Mouse (Mus musculus): Measurements from ENCODE around the gene Fgd2. TPM values are rescaled to one million over a fixed set of nuclear protein-coding genes. Genes with fewer than 3 reads are reported as not detected.
"Not testable (repeated sequence)": the region's sequence is repeated elsewhere in the genome, so short reads cannot be mapped to it uniquely, and the experiment has no call there.

Gene Fgd2
- total RNA-seq, 2 experiments from 2014 or later: 3.3 to 4.3 TPM

DNA sequence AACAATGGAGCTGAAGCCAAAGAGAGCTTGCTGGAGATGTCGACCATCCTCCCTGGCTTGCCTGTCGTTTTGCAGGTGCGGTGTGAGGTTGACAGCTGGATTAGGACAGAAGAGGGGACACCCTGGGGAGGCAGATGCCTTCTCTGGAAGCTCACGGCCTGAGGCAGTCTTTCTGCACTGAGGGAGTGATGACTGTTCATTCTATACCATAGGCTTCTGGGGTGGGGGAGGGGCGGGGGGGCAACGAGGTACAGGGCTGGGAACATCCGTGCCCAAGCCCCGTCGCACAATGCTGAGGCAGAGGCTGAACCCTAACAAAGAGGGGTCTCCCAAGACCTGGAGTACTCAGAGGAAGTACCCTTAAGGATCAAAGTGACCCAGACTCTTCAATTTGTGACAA, 3.8 kb upstream of the Fgd2 start:
- ATAC-seq (replicated peaks; ENCODE audit: low FRiP score, poor library complexity, severe bottlenecking): no peak

DNA sequence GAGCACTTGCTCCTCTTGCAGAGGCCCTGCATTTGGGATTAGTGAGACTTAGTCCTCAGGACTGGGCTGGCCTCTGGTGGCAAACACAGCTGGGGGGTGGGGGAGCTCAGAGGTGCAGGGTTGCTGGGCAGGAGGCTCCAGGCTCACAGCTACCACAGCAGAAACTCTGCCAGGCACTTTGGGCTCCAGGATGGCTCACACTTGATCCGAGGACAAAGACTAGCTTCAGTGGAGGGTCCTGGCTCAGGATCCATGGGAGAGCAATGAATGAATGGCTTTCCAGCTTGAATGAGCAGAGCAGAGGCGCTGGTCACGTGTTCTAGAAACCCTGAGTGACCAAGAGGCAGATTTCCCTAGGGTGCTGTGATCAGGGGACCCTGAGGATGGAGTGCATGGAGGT, 1.8 kb upstream of the Fgd2 start:
- ATAC-seq (replicated peaks; ENCODE audit: low FRiP score, poor library complexity, severe bottlenecking): no peak

GRCm38 (mm10) chr17:29361982-29362691, 1.4 kb downstream of the Fgd2 start:
- ATAC-seq (replicated peaks; ENCODE audit: low FRiP score, poor library complexity, severe bottlenecking): 0 out of 2 replicates have a peak, but pooled peaks have one; percentile 30

GRCm38 (mm10) chr17:29363109-29363508, 2.4 kb downstream of the Fgd2 start:
- ATAC-seq (replicated peaks; ENCODE audit: low FRiP score, poor library complexity, severe bottlenecking): no peak

GRCm38 (mm10) chr17:29365105-29365621, 4.4 kb downstream of the Fgd2 start:
- ATAC-seq (replicated peaks; ENCODE audit: low FRiP score, poor library complexity, severe bottlenecking): no peak

GRCm38 (mm10) chr17:29368726-29369125, 8.0 kb downstream of the Fgd2 start:
- ATAC-seq (replicated peaks; ENCODE audit: low FRiP score, poor library complexity, severe bottlenecking): no peak

DNA sequence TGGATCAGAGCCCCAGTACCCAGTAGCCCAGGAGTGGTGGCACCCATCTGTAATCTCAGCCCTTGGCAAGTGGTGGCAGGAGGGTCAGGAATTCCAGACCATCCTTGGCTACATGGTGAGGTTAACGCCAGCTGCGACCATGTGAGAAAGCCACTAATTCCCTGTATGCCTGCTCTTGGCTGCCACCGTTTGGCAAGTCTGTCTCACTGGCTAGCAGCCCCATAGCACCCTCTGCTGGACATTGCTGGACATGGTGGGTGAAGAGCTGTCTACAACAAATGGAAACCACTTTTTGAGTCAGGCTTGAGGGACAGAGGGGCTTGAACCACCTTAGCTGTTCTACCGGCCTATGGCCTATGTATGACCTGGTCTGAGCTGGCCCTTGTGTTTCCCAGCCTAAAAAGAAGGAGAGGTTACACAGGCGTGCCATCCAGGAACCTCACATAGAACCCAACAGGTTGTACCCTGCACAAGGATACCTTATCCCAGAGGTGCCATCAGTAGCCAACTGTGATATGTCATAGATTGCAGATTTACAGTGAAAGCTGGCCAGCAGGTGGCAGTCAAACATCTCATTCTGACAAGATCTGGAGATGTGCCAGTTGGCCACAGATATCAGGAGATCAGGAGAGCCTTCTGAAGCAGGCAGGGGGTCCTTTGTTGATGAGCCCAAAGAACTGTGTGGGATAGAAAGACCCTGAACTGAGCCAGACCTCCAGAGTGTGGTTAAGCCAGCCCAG, 10.4 kb downstream of the Fgd2 start:
- peak; percentile 81 for ATAC-seq (replicated peaks; ENCODE audit: low FRiP score, poor library complexity, severe bottlenecking)

DNA sequence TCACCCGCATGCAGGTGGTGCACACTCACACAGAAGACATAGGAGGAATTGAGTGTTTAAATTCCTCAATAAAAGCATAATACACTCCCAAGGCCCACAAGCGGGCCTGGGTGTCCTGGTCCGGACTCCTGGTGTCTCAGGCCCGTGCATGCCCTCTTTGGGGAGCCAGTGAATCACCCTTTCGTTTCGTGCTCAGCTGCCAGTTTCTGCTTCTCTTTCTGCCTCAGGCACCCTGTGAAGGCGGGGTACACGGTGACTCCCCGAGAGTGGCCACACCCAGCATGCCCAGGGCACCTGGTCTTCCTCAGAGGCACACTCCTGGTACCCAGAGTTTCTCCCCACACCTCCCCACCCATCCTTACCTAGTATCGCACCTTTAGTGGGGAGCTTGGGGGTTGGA, 15.2 kb downstream of the Fgd2 start:
- ATAC-seq (replicated peaks; ENCODE audit: low FRiP score, poor library complexity, severe bottlenecking): no peak

GRCm38 (mm10) chr17:29378056-29378455, 17.3 kb downstream of the Fgd2 start:
- ATAC-seq (replicated peaks; ENCODE audit: low FRiP score, poor library complexity, severe bottlenecking): no peak

GRCm38 (mm10) chr17:29380241-29380640, 19.5 kb downstream of the Fgd2 start:
- ATAC-seq (replicated peaks; ENCODE audit: low FRiP score, poor library complexity, severe bottlenecking): no peak

GRCm38 (mm10) chr17:29381472-29381871, 20.8 kb downstream of the Fgd2 start:
- ATAC-seq (replicated peaks; ENCODE audit: low FRiP score, poor library complexity, severe bottlenecking): peak; percentile 87

- no peak for ATAC-seq (replicated peaks; ENCODE audit: low FRiP score, poor library complexity, severe bottlenecking)
Observed at GRCm38 (mm10) chr17:29382417-29382816, 21.7 kb downstream of the Fgd2 start.

GRCm38 (mm10) chr17:29383923-29384322, 23.2 kb downstream of the Fgd2 start:
- no peak for ATAC-seq (replicated peaks; ENCODE audit: low FRiP score, poor library complexity, severe bottlenecking)

- no peak for ATAC-seq (replicated peaks; ENCODE audit: low FRiP score, poor library complexity, severe bottlenecking)
Observed at GRCm38 (mm10) chr17:29384850-29385438, 24.2 kb downstream of the Fgd2 start.

DNA sequence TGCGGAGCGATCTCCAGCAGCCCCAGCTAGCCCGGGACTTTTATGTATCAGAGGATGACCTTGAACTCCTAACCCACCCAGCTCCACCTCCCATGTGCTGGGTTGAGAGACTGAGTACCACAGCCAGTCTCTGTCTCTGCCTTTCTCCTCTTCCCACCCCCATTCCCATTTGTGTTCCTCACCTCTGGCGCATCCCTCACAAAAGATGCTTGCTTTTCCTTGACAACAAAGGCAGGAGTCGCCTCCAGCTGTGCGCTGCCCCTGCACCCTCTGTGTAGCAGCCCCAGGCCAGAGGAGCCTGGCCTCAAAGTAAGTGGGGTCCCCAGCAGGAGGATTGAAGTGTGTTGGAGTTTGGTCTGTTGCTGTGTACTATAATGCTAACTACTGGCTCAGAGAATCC, 25.0 kb downstream of the Fgd2 start:
- no peak for ATAC-seq (replicated peaks; ENCODE audit: low FRiP score, poor library complexity, severe bottlenecking)

DNA sequence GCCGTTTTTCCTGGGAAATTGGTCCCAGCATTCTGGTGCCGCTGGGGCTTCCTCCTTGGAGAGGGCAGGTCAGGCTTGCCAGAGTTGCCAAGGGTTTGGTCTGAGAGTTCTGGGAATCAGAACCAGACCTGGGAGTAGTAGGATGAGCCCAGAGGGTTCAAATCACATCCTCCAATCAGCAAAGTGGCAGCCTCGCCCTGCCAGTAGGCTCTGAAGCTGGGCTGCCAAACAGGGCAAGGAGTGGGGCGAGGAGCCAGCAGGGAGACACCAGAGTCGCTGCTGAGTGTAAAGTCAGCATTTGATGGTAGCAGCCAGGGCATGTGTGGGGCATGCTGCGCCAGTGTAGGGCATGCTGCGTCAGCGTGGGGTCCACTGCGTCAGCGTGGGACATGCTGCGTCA, 28.3 kb downstream of the Fgd2 start:
- ATAC-seq (replicated peaks; ENCODE audit: low FRiP score, poor library complexity, severe bottlenecking): no peak

DNA sequence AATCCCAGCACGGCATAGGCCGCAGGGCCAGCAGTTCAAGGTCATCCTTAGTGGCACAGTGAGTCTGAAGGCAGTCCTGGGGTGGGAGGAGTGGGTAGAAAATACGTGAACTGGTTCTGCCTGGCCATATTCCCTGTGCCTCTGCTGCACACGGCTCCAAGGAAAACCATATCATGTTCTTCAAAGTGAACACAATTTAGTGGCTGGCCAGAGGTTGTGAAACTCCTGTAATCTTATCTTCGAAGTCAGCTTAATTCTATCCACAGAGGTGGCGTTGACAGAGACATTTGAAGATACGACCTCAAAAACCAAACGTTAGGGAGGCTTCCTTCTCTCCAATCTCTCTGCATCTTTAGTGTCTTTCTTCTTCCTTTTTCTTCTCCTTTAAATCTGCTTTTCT, 30.6 kb downstream of the Fgd2 start:
- no peak for ATAC-seq (replicated peaks; ENCODE audit: low FRiP score, poor library complexity, severe bottlenecking)

DNA sequence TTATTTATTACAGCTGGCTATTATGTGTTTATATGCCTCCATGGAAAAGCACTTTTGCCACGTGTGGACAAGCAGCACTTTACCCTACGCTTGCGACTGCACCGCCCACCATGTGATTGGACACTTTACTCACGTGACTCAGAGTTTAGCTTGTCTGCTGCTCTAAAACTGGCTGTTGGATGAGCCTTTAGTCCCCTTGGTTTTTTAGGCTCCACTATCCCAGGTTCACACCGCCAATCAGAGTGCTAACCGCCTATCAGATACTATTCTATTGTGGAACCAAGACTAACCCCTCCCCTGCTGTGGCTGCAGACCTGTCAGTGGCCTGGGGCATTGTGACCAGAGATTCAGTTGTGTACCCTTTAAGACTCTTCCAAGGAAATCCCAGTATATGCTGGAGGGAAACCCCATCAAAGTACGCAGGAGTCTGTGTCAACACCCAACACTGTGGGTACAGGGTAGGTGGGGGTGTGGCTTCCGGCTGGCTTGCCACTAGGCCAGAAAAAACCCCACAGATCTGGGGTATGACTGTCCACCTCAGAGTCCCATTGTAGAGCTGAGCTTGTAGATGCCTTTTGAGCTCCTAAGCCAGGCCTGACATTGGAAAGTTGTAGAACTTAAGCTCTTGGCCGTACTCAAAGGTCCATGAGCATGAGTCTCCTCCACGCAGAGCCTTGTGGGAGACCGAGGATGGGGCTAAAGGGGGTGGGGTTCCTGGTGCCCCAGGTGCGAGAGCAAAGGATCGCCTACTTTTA, 32.8 kb downstream of the Fgd2 start:
- ATAC-seq (replicated peaks; ENCODE audit: low FRiP score, poor library complexity, severe bottlenecking): no peak; the same call in 1 of the 2 replicates

GRCm38 (mm10) chr17:29394106-29394760, 33.5 kb downstream of the Fgd2 start:
- no peak for ATAC-seq (replicated peaks; ENCODE audit: low FRiP score, poor library complexity, severe bottlenecking)

DNA sequence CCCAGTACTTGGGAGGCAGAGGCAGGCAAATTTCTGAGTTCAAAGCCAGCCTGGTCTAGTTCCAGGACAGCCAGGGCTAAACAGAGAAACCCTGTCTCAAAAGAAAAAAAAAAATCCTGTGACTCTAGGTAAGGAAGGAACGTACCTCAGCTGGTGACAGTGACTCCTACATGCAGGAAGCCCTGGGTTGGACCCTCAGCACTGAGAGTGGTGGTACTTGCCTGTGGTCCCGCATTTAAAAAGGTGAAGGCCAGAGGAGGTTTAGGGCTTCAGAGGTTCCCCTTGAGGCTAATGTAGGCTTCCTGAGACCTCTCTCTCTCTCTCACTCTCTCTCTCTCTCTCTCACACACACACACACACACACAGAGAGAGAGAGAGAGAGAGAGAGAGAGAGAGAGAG, 34.0 kb downstream of the Fgd2 start:
- ATAC-seq (replicated peaks; ENCODE audit: low FRiP score, poor library complexity, severe bottlenecking): not testable (repeated sequence)
